Mouse (Mus musculus) erythroblast, embryonic 14.5 days (primary cell): ENCODE measurements around the gene Tsnaxip1. TPM values are rescaled to one million over a fixed set of nuclear protein-coding genes. Genes with fewer than 3 reads are reported as not detected.
"Not testable (repeated sequence)": the region's sequence is repeated elsewhere in the genome, so short reads cannot be mapped to it uniquely, and the experiment has no call there.

Experiments
- H3K27me3 ChIP-seq: 2 replicates; pipeline ENCODE4 v1.6.1; 2012; ENCODE audit warnings: inconsistent platforms; ENCODE audit not compliant: control insufficient read depth
- H3K36me3 ChIP-seq: 2 replicates; pipeline ENCODE4 v1.6.1; 2012; ENCODE audit warnings: mild to moderate bottlenecking, inconsistent platforms; ENCODE audit not compliant: control insufficient read depth
- H3K4me1 ChIP-seq: 2 replicates; pipeline ENCODE4 v1.6.1; 2012; ENCODE audit warnings: inconsistent platforms; ENCODE audit not compliant: control insufficient read depth
- H3K4me3 ChIP-seq: replicated peaks from 2 replicates; pipeline ENCODE3; 2012; ENCODE audit warnings: moderate library complexity, mild to moderate bottlenecking, inconsistent platforms
- H3K9me3 ChIP-seq: 2 replicates; pipeline ENCODE4 v1.6.1; 2012; ENCODE audit warnings: low read length, inconsistent platforms, mixed read lengths; ENCODE audit not compliant: control insufficient read depth
- GATA1 ChIP-seq: IDR thresholded peaks from 2 replicates; pipeline ENCODE4 v1.6.1; 2012; ENCODE audit warnings: low read length, inconsistent platforms, mixed read lengths
- TAL1 ChIP-seq: IDR thresholded peaks from 3 replicates; pipeline ENCODE4 v1.6.1; 2012; ENCODE audit warnings: low read length, inconsistent platforms, mixed read lengths
- polyA plus RNA-seq: library from polyadenylated mRNA; stranded (reverse); fragments of >175 nt; gene quantifications from 2 replicates; pipeline ENCODE4 v1.2.3, GENCODE M21; 2012

Tsnaxip1 gene
- polyA plus RNA-seq, 1 experiment = not detected

DNA sequence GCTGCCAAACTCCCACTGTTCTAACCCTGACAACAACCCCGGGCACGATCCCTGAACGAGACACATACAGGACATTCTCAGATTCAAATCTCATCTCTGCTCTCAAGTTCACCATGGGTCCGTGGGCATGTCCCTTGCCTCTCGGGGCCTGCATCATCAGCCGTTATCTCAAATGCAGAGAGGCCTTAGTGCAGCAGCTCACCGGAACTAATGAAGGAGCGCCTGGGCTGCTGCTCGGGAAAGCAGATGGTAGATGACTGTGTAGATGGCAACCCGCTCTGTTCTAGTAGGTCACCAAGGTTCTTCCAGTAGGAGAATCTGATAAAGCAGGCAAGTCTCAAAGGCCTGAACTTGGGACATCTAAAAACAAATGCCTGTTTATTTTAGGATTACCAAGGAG lies 16.5 kb upstream of the Tsnaxip1 start:
- peaks cover 98% of the 10 kb centered on the region for H3K36me3 ChIP-seq
- H3K4me3 ChIP-seq = peak overlapping the region; percentile 45
- no peaks in the 10 kb centered on the region for H3K27me3 ChIP-seq
- H3K9me3 ChIP-seq = no peaks in the 10 kb centered on the region
- H3K4me1 ChIP-seq = peaks cover 93% of the 10 kb centered on the region
- TF ChIP-seq GATA1 (peak; percentile 44), TAL1 (no peak)

DNA sequence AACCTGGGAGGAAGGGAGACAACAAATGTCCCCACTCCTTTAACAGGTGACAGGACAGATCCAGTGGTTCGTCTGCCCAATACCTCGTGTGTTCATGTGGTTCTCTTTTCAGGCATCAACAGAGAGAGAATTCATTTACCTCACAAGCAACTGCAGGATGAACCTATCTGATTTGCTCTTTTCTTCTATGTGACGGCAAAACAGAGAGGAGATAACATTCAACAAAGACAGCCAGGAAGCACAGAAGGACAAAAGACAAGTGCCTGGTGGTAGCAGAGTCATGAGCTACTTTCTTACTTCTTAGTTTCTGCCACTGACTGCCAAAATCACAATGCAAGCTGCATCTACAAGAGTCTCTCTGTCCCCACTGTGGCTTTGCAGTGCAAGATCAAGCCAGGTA lies 16.0 kb upstream of the Tsnaxip1 start:
- Histone ChIP-seq H3K27me3 (no peaks in the 10 kb centered on the region), H3K4me3 (peak overlapping the region; percentile 45), H3K4me1 (peaks cover 91% of the 10 kb centered on the region), H3K9me3 (no peaks in the 10 kb centered on the region), H3K36me3 (peaks cover 96% of the 10 kb centered on the region)
- TF ChIP-seq TAL1 (no peak), GATA1 (no peak)

DNA sequence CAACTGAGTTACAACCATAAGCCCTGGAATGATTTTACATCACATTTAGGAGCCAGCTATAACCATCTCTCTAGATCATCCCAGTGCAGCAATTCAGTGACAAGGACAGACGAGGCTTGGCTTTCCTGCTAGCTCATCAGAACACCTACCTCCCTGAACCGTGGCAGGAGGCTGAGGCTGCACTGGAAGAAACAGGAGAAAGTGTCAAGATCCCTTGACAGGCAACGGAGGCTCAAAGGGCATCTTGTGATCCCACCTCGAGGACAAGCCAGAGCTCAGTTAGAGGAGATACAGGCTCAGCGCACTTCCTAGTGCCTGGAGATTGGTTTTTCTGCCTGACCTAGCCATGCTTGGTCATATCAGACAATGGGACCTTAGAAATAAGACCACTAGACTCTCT lies 15.0 kb upstream of the Tsnaxip1 start:
- Histone ChIP-seq H3K4me1 (peaks cover 90% of the 10 kb centered on the region), H3K9me3 (no peaks in the 10 kb centered on the region), H3K36me3 (peaks cover 96% of the 10 kb centered on the region), H3K4me3 (peak overlapping the region; percentile 45), H3K27me3 (no peaks in the 10 kb centered on the region)
- TF ChIP-seq TAL1 (no peak), GATA1 (no peak)

DNA sequence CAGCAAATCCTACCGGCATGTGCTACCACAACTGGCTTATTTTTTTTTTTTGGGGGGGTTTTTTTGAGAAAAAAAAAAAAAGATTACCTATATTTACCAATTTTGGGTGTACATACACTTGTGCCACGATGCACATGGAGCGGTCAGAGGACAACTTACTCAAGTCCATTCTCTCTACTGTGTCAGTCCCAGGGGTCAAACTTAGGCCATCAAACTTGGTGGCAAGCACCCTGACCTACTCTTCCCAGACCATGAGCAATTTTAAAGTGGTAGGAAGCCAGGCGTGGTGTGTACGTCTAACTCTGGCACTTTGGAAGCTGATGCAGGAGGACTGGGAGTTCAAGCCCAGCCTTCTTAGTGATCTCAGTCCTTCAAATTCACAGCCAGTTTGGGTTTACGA lies 14.3 kb upstream of the Tsnaxip1 start:
- H3K4me1 ChIP-seq = peaks cover 90% of the 10 kb centered on the region
- no peak for TF ChIP-seq TAL1
- no peak for TF ChIP-seq GATA1
- no peaks in the 10 kb centered on the region for H3K9me3 ChIP-seq
- no peaks in the 10 kb centered on the region for H3K27me3 ChIP-seq
- peaks cover 96% of the 10 kb centered on the region for H3K36me3 ChIP-seq
- H3K4me3 ChIP-seq = peak overlapping the region; percentile 34

DNA sequence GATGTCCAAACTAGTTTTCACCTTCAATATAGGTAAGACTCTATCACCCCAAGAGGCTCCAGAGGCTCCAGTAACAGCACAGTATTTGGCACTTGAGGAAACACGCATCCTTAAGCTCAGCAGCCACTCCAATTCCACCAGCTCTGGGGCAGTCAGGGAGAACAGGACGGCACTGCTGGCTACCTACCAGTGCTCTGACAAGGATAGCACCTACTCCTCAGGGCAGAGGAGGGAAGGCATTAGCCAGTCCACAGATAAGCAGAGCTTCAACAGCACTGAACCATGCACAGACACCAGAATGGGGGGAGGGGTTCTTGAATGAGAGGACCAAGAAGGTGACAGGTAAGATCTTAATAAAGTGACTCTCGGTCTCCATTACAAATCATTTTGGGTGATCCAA lies 7.9 kb upstream of the Tsnaxip1 start:
- no peaks in the 10 kb centered on the region; the same call in 1 of the 2 replicates for H3K27me3 ChIP-seq
- H3K4me1 ChIP-seq = peaks cover 87% of the 10 kb centered on the region
- H3K9me3 ChIP-seq = peaks cover 10% of the 10 kb centered on the region
- H3K4me3 ChIP-seq = peak overlapping the region; percentile 87
- H3K36me3 ChIP-seq = peaks cover 97% of the 10 kb centered on the region
- TF ChIP-seq TAL1 (no peak), GATA1 (no peak)

DNA sequence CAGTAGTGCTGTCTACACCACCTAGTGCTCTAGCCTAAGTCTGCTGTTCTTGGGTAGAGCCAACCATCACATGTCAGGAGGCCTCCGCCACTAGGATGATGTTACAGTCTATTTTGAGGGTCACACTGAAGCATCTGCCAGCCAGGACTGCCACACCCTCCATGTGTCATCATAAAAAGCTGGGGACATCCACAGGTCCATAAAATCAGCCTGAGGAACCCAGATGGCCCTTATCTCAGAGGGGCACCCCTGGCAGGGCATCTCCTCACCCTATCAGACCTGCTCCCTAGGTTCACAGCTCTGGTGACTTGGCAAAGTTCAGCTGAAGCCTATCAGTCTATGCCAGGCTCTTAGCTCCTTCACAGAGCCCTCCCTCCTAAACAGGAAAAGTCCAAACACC lies 6.6 kb upstream of the Tsnaxip1 start:
- H3K4me1 ChIP-seq = peaks cover 87% of the 10 kb centered on the region
- H3K27me3 ChIP-seq = no peaks in the 10 kb centered on the region; the same call in 1 of the 2 replicates
- peaks cover 97% of the 10 kb centered on the region for H3K36me3 ChIP-seq
- H3K9me3 ChIP-seq = peaks cover 10% of the 10 kb centered on the region
- H3K4me3 ChIP-seq = peak overlapping the region; percentile 87
- peak; percentile 100 for TF ChIP-seq GATA1
- peak; percentile 99 for TF ChIP-seq TAL1

DNA sequence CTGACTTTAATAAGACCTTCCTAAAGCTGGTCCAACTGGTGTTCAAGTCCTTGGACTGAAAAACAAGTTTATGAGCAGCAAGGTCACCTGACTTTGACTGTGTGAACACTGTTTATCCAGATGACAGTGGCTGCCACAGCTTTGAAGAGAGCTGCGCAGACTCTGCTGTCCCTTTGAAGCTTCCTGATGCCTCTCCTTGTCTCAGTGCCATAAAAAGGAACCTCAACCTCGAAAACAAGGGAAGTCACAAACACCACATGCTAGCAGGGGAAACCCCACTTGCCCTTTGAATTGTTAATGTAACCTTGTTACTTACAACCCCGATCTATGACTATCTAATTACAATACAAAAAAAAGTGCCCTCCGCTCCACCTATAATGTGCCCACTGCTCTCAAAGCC lies 2.0 kb upstream of the Tsnaxip1 start:
- Histone ChIP-seq H3K4me3 (peak overlapping the region; percentile 87), H3K9me3 (peaks cover 10% of the 10 kb centered on the region), H3K4me1 (peaks cover 77% of the 10 kb centered on the region), H3K27me3 (no peaks in the 10 kb centered on the region; the same call in 1 of the 2 replicates), H3K36me3 (peaks cover 82% of the 10 kb centered on the region)
- TF ChIP-seq GATA1 (no peak), TAL1 (no peak)

DNA sequence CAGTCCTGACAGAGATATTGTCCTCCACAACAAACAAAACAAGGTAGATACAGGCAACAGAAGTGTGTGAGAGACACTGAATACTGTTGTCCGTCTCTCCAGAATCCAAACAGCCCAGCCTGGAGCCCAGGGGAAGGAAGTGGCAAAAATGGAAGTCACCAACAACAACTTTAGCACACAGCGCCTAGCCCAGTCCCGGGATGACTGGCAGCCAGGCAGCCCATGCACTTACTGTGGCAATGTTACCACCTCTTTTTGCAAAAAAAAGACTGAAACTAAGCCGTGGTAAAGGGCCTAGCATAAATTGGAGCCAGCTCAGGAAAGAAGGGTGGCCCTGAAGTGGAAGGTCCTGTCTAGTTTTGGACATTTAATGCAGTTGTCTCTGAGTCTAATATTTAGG lies 1.2 kb upstream of the Tsnaxip1 start:
- Histone ChIP-seq H3K4me1 (peaks cover 78% of the 10 kb centered on the region), H3K9me3 (peaks cover 10% of the 10 kb centered on the region), H3K36me3 (peaks cover 82% of the 10 kb centered on the region), H3K27me3 (no peaks in the 10 kb centered on the region; the same call in 1 of the 2 replicates), H3K4me3 (peak overlapping the region; percentile 87)
- TF ChIP-seq TAL1 (no peak), GATA1 (no peak)

DNA sequence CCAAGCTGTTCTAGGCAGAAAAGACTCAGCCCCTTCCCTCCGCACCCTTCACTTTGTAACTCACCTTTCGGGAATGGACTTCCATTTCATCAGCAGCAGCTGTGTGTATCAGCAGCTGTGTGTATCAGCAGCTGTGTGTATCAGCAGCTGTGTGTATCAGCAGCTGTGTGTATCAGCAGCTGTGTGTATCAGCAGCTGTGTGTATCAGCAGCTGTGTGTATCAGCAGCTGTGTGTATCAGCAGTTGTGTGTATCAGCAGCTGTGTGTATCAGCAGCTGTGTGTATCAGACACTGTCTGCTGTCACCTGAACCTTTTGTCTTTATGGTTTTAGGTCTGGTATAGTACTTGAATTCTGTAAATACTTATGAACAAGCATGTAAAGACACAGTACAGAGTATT lies 6.2 kb downstream of the Tsnaxip1 start:
- peaks cover 35% of the 10 kb centered on the region for H3K36me3 ChIP-seq
- H3K9me3 ChIP-seq, H3K27me3 ChIP-seq: not testable (repeated sequence)
- H3K4me1 ChIP-seq = peaks cover 73% of the 10 kb centered on the region
- peak; percentile 97 for TF ChIP-seq TAL1
- TF ChIP-seq GATA1 = peak; percentile 96
- peak overlapping the region; percentile 63 for H3K4me3 ChIP-seq

DNA sequence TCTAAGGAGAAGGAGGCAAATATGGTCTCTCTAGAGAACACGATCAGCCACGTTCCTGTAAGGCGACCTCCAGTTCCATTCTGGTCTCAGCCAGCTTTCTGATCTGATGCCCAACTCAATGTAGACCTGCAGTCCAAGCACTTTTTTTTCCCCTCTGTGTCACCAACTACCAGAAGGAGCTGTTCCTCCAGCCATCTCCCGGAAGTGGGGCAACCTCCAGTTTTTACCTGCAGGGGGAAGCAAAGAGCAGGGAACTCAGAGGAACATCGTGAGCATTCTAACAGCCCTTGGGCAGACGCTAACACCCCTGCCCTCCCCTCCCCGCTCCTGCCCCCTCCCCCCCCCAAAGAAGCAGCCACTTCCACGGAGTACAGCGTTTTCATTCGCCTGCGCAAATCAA lies 7.8 kb downstream of the Tsnaxip1 start:
- H3K36me3 ChIP-seq = peaks cover 24% of the 10 kb centered on the region
- TF ChIP-seq GATA1 (no peak), TAL1 (no peak)
- H3K9me3 ChIP-seq = no peaks in the 10 kb centered on the region
- H3K4me3 ChIP-seq = no peak overlapping the region
- H3K27me3 ChIP-seq = no peaks in the 10 kb centered on the region
- peaks cover 64% of the 10 kb centered on the region for H3K4me1 ChIP-seq
